Mouse (Mus musculus) stomach, postnatal 0 days (tissue): Measurements from ENCODE around the gene Nicn1. TPM values are rescaled to one million over a fixed set of nuclear protein-coding genes. Genes with fewer than 3 reads are reported as not detected.

Experiments
- ATAC-seq: fragments of 200-750 bp; cut with Nextera tagmentation; 2 replicates; pipeline ENCODE4 v1.8.0; 2017; ENCODE audit not compliant: low FRiP score, low TSS enrichment
- DNase-seq: peaks from one replicate; pipeline ENCODE4 v3.0.0-alpha.2; 2016; ENCODE audit warnings: low spot score
- H3K27ac ChIP-seq: fragments of 300-500 bp; sonication (generic); replicated peaks from 2 replicates; pipeline ENCODE4 v1.5.1; 2014; ENCODE audit warnings: mild to moderate bottlenecking, control low read depth
- H3K27me3 ChIP-seq: fragments of 300-500 bp; sonication (generic); 2 replicates; pipeline ENCODE4 v1.6.1; 2014; ENCODE audit warnings: low read length; ENCODE audit not compliant: control insufficient read depth, insufficient read depth
- H3K36me3 ChIP-seq: fragments of 300-500 bp; sonication (generic); 2 replicates; pipeline ENCODE4 v1.6.1; 2014; ENCODE audit warnings: low read length, mixed read lengths; ENCODE audit not compliant: control insufficient read depth, insufficient read depth
- H3K4me1 ChIP-seq: fragments of 300-500 bp; sonication (generic); replicated peaks from 2 replicates; pipeline ENCODE4 v1.6.1; 2014; ENCODE audit warnings: antibody characterized with exemption; ENCODE audit not compliant: control insufficient read depth, insufficient read depth
- H3K4me2 ChIP-seq: fragments of 300-500 bp; sonication (generic); replicated peaks from 2 replicates; pipeline ENCODE4 v1.6.1; 2014; ENCODE audit warnings: low read depth, mild to moderate bottlenecking, control low read depth, moderate library complexity
- H3K4me3 ChIP-seq: fragments of 300-500 bp; sonication (generic); 2 replicates; pipeline ENCODE4 v1.5.1; 2014; ENCODE audit warnings: low read depth, low read length, control low read depth
- H3K9ac ChIP-seq: fragments of 300-500 bp; sonication (generic); 2 replicates; pipeline ENCODE4 v1.6.1; 2014; ENCODE audit warnings: mild to moderate bottlenecking, low read length, control low read depth, mixed read lengths
- H3K9me3 ChIP-seq: fragments of 300-500 bp; sonication (generic); 2 replicates; pipeline ENCODE4 v1.6.1; 2016; ENCODE audit warnings: low read length; ENCODE audit not compliant: control insufficient read depth
- CTCF ChIP-seq: IDR thresholded peaks from 2 replicates; pipeline ENCODE4 v1.5.1; 2016; ENCODE audit warnings: antibody characterized with exemption, low read depth, mild to moderate bottlenecking, moderate library complexity
- EP300 ChIP-seq: optimal IDR thresholded peaks from 2 replicates; pipeline ENCODE3; 2016; ENCODE audit warnings: antibody characterized with exemption
- WGBS: fragments of 180-500 bp; shearing (Covaris S2); extraction: QIAGEN DNeasy Blood & Tissue Kit; methylation state at CpG from one replicate; pipeline ENCODE4 v1.1.7; 2014; 5-methylcytosine and 5-hydroxymethylcytosine counted together
- polyA plus RNA-seq: library from polyadenylated mRNA; unstranded; fragments of >200 nt; fragmentation: Nextera tagmentation; extraction: Ambion mirVana; gene quantifications from 2 replicates; pipeline ENCODE4 v1.2.1, GENCODE M21; 2015

Gene Nicn1
- polyA plus RNA-seq, 1 experiment from 2014 or later: 17.3 TPM

- Histone ChIP-seq H3K36me3 (peaks cover 2% of the 10 kb centered on the region), H3K9ac (no peak overlapping the region)
- WGBS: 92% methylated on average over 2 of the region's 2 CpGs
Observed at GRCm38 (mm10) chr9:108325811-108326210, 35.6 kb downstream of the Nicn1 start.

GRCm38 (mm10) chr9:108337848-108338550 lies 47.8 kb downstream of the Nicn1 start:
- H3K4me3 ChIP-seq: no peak overlapping the region
- no peak for DNase-seq
- TF ChIP-seq EP300: no peak
- no peak for TF ChIP-seq CTCF
- no peak for ATAC-seq
- peak overlapping the region; percentile 65 for H3K4me2 ChIP-seq
- no peak overlapping the region for H3K9ac ChIP-seq
- peak overlapping the region; percentile 99 for H3K27ac ChIP-seq
- H3K36me3 ChIP-seq: peaks cover 10% of the 10 kb centered on the region; the same call in 1 of the 2 replicates
- H3K27me3 ChIP-seq: no peaks in the 10 kb centered on the region
- no peaks in the 10 kb centered on the region for H3K9me3 ChIP-seq
- H3K4me1 ChIP-seq: 0 out of 2 replicates have a peak, but pooled peaks cover 8% of the 10 kb centered on the region
- WGBS: 52% methylated on average over 10 of the region's 10 CpGs

More at GRCm38 (mm10) chr9:108325811-108326210, 35.6 kb downstream of the Nicn1 start:
- TF ChIP-seq EP300 (no peak), CTCF (no peak)
- Histone ChIP-seq H3K27me3 (no peaks in the 10 kb centered on the region), H3K9me3 (no peaks in the 10 kb centered on the region), H3K4me1 (no peaks in the 10 kb centered on the region), H3K4me3 (no peak overlapping the region), H3K4me2 (no peak overlapping the region), H3K27ac (no peak overlapping the region)
- no peak for DNase-seq
- ATAC-seq: no peak

GRCm38 (mm10) chr9:108338551-108338885 lies 48.3 kb downstream of the Nicn1 start:
- TF ChIP-seq CTCF: no peak
- no peak for TF ChIP-seq EP300
- H3K9me3 ChIP-seq: no peaks in the 10 kb centered on the region
- no peak for ATAC-seq
- no peaks in the 10 kb centered on the region for H3K27me3 ChIP-seq
- WGBS: 13% methylated on average over 6 of the region's 6 CpGs
- no peak overlapping the region for H3K9ac ChIP-seq
- H3K27ac ChIP-seq: peak overlapping the region; percentile 99
- H3K4me1 ChIP-seq: 0 out of 2 replicates have a peak, but pooled peaks cover 8% of the 10 kb centered on the region
- DNase-seq: no peak
- H3K4me3 ChIP-seq: peak overlapping the region; percentile 65; the same call in 1 of the 2 replicates
- H3K4me2 ChIP-seq: peak overlapping the region; percentile 65
- peaks cover 9% of the 10 kb centered on the region; the same call in 1 of the 2 replicates for H3K36me3 ChIP-seq

DNA sequence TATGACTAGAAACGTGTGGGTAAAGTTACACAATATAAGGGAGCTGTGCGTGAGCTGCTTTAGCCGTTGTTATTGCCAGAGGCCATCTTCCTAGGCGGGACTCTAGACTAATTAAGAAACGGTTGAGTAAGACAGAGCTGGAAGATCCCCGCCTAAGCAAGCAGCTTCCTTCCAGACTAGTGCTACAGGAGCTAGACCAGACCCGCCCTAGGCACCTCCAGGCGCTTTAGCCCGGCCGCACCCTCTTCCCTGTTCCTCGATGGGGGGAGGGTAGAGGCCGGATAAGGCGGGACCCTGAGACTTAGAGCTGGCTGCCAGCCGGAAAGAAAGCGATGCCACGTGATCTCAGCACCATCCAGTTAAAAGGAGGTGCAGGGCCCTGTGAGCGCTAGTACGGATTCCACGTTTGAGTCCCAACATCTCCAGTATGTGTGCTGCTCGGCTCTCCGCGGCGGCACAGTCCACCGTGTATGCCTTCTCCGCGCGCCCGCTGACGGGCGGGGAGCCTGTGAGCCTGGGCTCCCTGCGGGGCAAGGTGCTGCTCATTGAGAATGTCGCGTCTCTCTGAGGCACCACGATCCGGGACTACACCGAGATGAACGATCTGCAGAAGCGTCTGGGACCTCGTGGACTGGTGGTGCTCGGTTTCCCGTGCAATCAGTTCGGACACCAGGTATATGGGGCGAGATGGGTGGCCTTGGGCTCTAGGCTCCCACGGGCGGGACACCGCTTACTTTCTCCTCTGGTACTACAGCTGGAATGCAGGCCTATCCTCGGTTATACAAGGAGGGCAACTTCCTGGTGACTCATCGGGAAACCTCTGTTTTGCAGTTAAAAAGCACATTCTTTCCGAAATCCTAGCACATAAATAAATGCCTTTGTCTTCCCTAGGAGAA lies 48.9 kb downstream of the Nicn1 start, which contains the start of gene Gpx1:
Gene Gpx1 (plus strand): TSS at position 18 of the 896 bp plus-strand sequence.
- H3K4me3 ChIP-seq: peak within 1 kb of the TSS; percentile 65
- peaks cover 7% of the 10 kb centered on the region; the same call in 1 of the 2 replicates for H3K36me3 ChIP-seq
- peak within 1 kb of the TSS; percentile 65 for H3K4me2 ChIP-seq
- H3K27me3 ChIP-seq: no peaks in the 10 kb centered on the region
- DNase-seq (peak; percentile 96), ATAC-seq (peak; percentile 97)
- peak within 1 kb of the TSS; percentile 86 for H3K9ac ChIP-seq
- 0 out of 2 replicates have a peak, but pooled peaks cover 8% of the 10 kb centered on the region for H3K4me1 ChIP-seq
- no peaks in the 10 kb centered on the region for H3K9me3 ChIP-seq
- TF ChIP-seq EP300 (peak; percentile 95), CTCF (peak; percentile 19; the same call in 1 of the 2 replicates)
- WGBS: under 1% methylated on average over 48 of the region's 49 CpGs
- peak within 1 kb of the TSS; percentile 99 for H3K27ac ChIP-seq

DNA sequence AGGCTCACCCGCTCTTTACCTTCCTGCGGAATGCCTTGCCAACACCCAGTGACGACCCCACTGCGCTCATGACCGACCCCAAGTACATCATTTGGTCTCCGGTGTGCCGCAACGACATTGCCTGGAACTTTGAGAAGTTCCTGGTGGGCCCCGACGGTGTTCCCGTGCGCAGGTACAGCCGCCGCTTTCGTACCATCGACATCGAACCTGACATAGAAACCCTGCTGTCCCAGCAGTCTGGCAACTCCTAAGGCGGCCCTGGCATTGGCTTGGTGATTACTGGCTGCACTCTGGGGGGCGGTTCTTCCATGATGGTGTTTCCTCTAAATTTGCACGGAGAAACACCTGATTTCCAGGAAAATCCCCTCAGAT lies 49.6 kb downstream of the Nicn1 start:
- TF ChIP-seq CTCF (no peak), EP300 (no peak)
- H3K27ac ChIP-seq: peak overlapping the region; percentile 99
- H3K4me3 ChIP-seq: peak overlapping the region; percentile 65
- 0 out of 2 replicates have a peak, but pooled peaks cover 8% of the 10 kb centered on the region for H3K4me1 ChIP-seq
- WGBS: 8% methylated on average over 20 of the region's 20 CpGs
- peak overlapping the region; percentile 86 for H3K9ac ChIP-seq
- peak overlapping the region; percentile 65 for H3K4me2 ChIP-seq
- no peak for ATAC-seq
- H3K36me3 ChIP-seq: peaks cover 6% of the 10 kb centered on the region; the same call in 1 of the 2 replicates
- DNase-seq: peak; percentile 46
- no peaks in the 10 kb centered on the region for H3K27me3 ChIP-seq
- H3K9me3 ChIP-seq: no peaks in the 10 kb centered on the region
